Mouse (Mus musculus): ENCODE results near the gene Pcyt1a.

- no peak for TF ChIP-seq POLR2A (IDR thresholded peaks at IDR 0.05; ENCODE audit: extremely low read depth, insufficient read depth, low read length)
- no peak for TF ChIP-seq CTCF (IDR thresholded peaks at IDR 0.05; ENCODE audit: extremely low read depth, insufficient read depth, low read length)
These were observed 83.2 kb downstream of the Pcyt1a start for GRCm38 (mm10) chr16:32513948-32514347.

All from cortical plate, adult 2 months (tissue).